Mouse (Mus musculus): ENCODE measurements at regions not wholly inside any gene's neighbourhood (a gene's known extent, or its start where the extent isn't known, plus 50 kb on each side); places are given as distances from the start of the nearest gene placed in this dataset.

DNA sequence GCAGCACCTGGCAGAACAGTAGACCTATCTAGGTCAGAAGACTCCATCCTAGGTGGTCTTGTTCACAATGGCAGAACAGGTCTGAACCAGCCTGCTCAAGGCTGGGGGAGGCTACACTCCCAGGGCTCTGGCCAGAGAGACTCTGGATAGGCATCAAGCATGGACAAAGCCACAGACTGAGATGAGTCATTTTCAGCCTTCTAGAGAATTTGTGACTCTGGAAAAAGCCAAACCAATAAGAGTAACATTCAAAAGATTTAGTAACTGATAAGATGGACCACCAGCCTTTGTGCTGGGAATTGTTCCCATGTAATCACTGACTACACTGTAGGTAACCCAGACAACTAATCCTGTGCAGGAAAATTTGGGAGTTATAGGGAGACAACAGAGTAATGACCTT, 320.3 kb upstream of the Gm9747 start:
- no peak for DNase-seq (ENCODE audit: inconsistent age in 2 of 2, low spot score in 1 of 2)

DNA sequence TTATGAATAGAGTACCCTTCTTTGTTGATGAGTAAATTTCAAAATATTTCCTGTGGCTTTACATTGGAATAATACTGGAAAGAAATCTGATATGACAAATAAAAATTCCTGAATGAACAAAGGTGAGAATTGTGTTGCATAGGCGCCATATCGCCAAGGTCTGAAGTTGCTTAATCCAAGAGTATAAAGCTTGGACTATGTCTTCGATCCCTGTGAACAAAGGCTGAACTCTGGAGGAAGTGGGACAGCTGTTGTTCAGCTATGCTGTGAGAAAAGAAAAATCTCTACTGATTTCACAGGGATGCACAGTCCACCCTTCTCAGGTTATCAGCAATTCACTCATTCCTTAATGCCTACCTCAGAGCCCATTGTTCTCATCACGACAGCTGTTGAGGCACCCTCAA, 319.3 kb upstream of the Gm9747 start:
- no peak for DNase-seq (ENCODE audit: inconsistent age in 2 of 2, low spot score in 1 of 2)

GRCm38 (mm10) chr1:81916840-81917239, 316.1 kb upstream of the Gm9747 start:
- no peak for DNase-seq (ENCODE audit: inconsistent age in 2 of 2, low spot score in 1 of 2)

DNA sequence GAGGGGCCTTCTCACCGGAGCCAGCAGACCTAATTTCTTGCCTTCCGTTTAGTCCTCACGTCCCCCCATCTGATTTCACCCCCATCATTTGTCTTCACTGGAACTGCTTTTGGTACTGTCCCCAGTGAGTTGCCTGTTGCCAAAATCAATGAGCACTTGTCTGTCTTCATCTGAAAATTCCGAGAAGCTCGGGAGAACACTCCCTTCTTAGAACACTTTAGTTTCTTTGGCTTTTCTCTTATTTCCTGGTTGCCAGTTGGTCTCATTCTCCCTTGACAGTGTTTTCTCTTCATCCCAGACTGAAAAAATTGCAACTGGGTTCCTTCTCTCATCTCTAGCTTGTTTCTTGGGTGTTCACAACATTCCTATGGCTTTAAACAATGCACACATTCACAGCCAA, 305.2 kb upstream of the Gm9747 start:
- DNase-seq (ENCODE audit: inconsistent age in 2 of 2, low spot score in 1 of 2), result no peak

DNA sequence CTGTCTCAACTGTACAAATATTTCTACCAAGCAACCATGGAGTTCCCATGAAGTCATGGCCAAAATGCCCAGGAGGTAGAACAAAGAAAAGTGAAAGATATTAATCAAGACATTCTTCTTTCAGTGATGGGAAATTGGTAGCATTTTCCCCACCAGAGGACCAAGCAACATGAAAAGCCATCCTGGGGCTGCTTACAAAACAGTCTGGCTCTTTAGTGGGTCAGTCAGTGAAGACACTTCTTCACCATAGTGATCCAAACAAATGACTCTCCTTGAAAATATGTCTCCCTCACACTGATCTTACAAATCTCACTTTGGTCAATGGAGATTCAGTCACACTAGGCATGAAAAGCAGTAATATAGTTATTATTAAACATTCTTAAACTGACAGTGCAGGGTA, 299.8 kb upstream of the Gm9747 start:
- no peak for DNase-seq (ENCODE audit: inconsistent age in 2 of 2, low spot score in 1 of 2)

GRCm38 (mm10) chr1:81945236-81945635, 287.7 kb upstream of the Gm9747 start:
- DNase-seq (ENCODE audit: inconsistent age in 2 of 2, low spot score in 1 of 2), result no peak

GRCm38 (mm10) chr1:81950140-81950550, 282.8 kb upstream of the Gm9747 start:
- DNase-seq (ENCODE audit: inconsistent age in 2 of 2, low spot score in 1 of 2), result peak in 1 of 2 experiments; percentile 41

DNA sequence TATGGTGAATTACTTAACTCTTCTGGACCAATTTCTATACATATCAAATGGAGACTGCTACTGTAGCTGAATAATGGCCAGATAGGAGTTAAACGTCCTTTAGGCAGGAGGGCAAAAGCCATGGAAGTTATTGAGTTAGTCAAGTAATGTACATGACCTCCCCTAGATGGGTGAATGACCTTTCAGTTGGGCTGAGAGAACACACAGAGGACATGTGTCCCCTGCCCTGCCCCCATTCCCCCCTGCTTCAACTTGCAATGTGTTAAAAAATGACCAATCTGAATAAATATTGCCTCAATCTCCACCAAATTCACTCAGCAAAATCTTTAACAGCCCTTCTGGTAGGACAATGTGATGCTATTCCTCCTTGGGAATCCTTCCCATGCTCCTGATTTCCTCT, 282.1 kb upstream of the Gm9747 start:
- DNase-seq (ENCODE audit: inconsistent age in 2 of 2, low spot score in 1 of 2), result no peak

DNA sequence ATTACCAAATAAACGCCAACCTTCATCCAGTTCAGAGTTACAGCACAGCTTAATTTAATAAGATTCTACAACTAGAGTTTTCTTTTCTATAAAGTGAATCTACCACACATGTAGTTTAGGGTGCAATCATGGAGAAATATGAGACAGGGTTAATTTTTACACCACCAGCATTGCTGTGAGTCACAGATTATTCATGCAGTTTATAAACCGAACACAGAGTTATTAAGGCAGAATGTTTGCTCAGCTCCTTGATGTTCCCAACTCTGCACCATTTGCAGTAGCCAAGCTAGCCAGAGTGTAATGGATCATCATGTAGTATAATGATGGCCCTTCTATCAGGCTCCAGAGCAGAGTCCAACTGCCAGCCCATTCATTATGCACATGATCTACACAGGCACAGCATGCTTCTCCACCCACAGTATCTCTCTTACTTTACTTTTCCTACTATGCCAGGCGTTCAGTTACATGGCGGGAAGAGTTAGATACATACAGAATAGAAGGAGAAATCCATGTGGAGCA, 281.4 kb upstream of the Gm9747 start:
- no peak for DNase-seq (ENCODE audit: inconsistent age in 2 of 2, low spot score in 1 of 2)

- no peak for DNase-seq (ENCODE audit: inconsistent age in 2 of 2, low spot score in 1 of 2)
Observed at GRCm38 (mm10) chr1:81952095-81952494, 280.8 kb upstream of the Gm9747 start.

DNA sequence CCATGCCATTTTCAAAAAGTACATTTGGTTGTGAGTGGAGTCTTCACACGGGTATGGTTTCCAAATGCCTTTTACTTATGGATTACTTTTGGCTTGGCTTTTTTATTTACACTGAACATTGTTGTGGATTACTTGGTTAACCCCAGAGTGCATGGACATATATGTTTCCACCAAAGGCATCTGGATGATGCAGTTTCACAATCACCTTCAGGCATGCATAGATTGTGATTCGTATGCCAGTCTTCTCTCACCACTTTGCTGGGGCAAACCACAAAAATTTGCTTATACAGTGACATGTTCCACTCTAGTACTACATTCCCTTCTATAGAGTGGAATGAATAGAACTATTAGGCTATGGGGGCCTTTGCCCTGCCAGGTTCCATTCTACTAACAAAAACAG, 278.4 kb upstream of the Gm9747 start:
- no peak for DNase-seq (ENCODE audit: inconsistent age in 2 of 2, low spot score in 1 of 2)

DNA sequence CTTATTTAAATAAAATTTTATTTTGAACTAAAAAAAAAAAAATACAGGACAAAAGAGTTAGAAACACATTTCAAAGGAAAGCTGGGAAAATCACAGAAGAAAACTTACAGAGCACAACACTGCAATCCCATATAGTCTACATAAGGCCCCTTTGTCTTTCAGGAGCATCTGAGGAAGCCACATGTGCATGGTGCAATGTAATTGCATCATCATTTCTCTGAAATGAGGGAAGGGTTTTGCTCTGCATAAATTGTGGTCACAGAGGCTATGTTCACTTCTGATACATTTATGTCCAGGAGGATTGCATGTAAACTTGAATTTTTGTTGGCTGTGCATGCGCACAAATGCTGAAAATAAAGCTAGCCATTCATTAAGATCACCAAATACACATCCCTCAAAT, 265.9 kb upstream of the Gm9747 start:
- no peak for DNase-seq (ENCODE audit: inconsistent age in 2 of 2, low spot score in 1 of 2)

DNA sequence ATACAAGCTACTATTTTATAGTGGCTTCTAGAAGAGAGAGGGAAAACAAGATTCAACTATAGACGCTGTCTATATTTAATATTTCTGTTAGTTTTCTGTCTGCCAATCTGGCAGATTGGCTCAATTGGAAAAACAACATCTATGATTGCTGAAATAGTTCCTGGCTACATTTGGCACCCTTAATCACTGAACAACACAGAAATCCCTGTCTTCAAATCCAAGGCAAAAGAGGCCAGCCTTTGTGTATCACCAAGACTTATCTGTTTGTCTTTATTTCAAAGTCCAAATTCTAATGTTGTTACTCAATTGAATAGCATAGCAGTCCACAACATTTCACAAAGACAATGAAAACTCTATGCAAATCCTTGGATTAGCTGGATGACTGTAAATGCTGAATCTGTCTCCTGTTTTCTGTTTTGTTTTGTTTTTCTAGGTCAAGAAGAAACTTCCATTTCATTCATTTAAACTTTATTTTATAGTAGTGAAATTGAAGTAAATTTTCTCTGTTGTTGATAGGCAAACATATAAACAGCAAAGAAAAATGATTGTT, 265.1 kb upstream of the Gm9747 start:
- no peak for DNase-seq (ENCODE audit: inconsistent age in 2 of 2, low spot score in 1 of 2)

DNA sequence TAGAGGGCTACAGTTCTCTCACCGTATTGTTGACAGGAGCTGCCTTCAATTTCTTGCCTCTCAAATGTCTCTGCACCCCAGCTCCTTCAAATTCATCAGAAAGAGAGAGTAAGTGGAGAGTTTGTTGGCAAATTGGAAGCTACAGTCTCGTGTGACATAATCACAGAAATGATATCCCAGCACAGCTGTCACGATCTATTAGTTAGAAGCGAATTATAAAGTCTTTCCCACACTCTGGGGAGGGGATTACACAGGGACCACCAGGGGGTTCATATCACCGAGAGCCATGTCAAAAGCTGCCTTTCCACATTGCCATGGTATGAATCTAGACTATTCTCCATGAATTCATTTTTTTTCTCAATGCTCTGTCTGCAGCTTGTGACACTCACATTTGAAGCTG, 260.3 kb upstream of the Gm9747 start:
- no peak for DNase-seq (ENCODE audit: inconsistent age in 2 of 2, low spot score in 1 of 2)

DNA sequence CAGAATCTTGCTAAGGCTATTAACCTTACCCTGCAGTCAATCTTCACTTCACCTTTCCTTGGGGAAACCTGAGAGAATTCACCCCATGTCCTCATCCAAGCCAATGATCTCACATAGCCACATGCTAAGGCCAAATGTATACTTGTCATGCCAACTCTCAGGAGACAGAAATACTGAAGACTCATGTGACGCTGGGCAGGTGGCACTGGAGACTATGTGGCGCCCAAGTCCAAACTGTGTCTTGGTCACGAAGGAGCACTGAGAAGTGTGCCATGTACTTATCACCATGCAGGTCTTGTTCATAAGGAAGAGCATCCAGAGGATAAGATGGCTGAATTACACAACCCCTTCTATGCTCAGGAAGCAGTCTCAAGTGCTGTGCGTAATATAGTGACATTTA, 259.4 kb upstream of the Gm9747 start:
- DNase-seq (ENCODE audit: inconsistent age in 2 of 2, low spot score in 1 of 2), result no peak

- no peak for DNase-seq (ENCODE audit: inconsistent age in 2 of 2, low spot score in 1 of 2)
Observed at GRCm38 (mm10) chr1:82007943-82008342, 225.0 kb upstream of the Gm9747 start.

DNA sequence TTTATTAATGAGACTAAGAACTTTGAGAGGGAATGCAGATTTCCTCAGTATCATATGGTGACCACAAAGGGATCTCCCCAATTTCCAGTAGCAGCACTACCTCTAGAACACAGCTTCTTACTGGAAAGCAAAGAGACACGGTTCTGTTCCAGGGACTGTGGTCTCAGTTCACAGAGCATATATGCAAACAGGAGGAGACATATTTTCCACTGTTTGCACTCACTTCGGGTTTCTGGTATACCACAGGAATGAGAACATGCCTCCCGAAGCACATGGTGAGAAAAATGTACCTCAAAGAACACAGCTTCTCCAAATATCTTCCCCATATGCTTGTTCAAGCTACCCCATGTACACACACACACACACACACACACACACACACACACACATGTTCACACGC, 224.1 kb upstream of the Gm9747 start:
- DNase-seq (ENCODE audit: inconsistent age in 2 of 2, low spot score in 1 of 2), result no peak

DNA sequence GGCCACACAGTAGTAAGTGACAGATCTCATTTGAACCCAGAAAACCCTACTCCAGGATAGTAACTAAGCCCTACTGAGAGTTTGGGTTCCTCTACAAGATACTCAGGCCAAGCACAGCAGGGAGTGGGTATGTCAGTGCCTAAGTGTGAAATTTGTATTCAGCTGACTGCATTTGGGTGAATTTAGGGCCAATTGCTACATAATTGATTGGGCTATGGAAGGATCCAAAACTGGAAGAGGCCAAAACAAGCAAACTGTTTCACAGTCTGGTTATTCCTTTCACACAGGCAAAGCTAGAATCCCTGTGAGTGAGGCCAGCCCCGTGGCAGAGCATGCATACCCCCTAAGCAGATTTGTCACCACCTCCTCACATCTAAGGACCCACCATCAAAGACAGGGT, 221.9 kb upstream of the Gm9747 start:
- DNase-seq (ENCODE audit: inconsistent age in 2 of 2, low spot score in 1 of 2), result no peak

- DNase-seq (ENCODE audit: inconsistent age in 2 of 2, low spot score in 1 of 2), result peak in 1 of 2 experiments; percentile 42
Observed at GRCm38 (mm10) chr1:82015341-82015740, 217.6 kb upstream of the Gm9747 start.

DNA sequence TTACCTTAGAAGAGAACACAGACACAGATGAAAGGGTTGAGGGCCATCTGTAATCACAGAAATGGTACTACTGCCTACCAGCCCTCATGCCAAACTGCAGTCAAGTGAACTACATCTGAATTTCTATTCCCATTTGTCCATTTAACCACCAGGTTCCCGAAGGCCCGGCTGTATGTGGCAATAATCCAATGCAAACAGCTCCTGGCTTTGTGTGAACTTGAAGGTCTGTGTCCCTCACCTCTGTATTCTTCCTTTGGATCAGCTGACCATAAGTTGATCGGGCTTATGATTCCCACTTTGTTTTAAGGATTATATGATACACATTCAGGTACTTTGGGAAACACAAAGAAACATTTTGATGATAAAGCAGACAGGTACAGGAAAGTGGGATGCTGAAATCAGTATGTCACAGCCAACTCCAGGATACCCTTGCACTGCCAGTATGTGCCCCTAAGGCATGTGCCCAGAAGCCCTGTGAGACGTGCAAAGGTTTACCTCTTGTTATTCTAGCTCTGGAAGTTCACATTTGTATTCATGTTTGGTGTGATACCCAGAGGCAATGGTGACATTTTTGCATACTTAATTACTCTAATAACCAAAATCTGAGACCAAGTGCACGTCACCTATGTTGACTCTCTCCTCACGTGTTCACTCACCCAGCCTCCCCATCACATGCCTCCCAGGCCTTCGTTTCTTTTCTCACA, 214.1 kb upstream of the Gm9747 start:
- DNase-seq (ENCODE audit: inconsistent age in 2 of 2, low spot score in 1 of 2), result no peak

- DNase-seq (ENCODE audit: inconsistent age in 2 of 2, low spot score in 1 of 2), result peak; percentile 21 to 64
Observed at GRCm38 (mm10) chr1:82027761-82028160, 205.2 kb upstream of the Gm9747 start.

DNA sequence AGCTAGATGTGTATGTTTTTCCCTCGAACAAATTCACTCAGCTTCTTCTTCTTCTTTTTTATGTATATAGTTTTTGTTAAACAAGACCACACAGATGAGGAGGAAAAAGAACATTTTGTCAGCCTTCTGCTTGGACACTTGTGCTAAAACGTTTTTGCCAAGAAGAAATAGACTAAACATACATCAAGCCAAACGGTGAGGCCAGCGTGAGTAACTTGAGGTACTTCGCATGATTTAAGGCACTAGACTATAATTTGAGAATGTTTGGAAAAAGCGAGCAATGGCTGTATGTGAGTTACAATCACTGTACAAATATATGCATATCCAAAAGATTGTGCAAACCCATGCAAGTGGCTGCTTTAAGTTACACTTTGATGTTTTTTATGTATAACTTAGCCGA, 201.8 kb upstream of the Gm9747 start:
- no peak for DNase-seq (ENCODE audit: inconsistent age in 2 of 2, low spot score in 1 of 2)

DNA sequence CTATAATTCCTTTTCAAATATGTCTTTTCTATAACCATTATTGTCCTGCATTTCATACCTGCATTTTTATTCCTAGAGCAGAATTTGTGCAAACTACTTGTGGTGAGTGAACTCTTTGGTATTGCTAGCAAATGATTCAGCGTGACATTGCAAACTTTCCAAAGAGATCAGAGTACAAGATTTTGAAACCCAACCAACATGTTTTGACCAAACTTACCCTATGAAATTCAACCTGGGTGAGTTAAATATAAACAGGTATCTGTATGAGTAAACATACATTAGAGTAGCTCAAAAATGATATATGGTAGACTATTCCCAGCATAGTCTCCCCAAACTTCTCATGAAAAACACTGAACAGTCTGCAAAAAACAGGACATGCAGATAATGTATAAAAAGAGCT, 200.5 kb upstream of the Gm9747 start:
- DNase-seq (ENCODE audit: inconsistent age in 2 of 2, low spot score in 1 of 2), result no peak
